Mouse (Mus musculus): Measurements from ENCODE around the gene H6pd.

H6pd gene

GRCm38 (mm10) chr4:149942831-149943741 lies 65.7 kb downstream of the H6pd start:
- no peak for DNase-seq (ENCODE audit: low spot score)

- DNase-seq (ENCODE audit: low spot score): no peak
These were observed 67.6 kb downstream of the H6pd start for GRCm38 (mm10) chr4:149941067-149941755.

GRCm38 (mm10) chr4:149938701-149939100 lies 70.1 kb downstream of the H6pd start:
- DNase-seq (ENCODE audit: low spot score): no peak

- DNase-seq (ENCODE audit: low spot score): no peak
These were observed 71.9 kb downstream of the H6pd start for GRCm38 (mm10) chr4:149936921-149937320.

- no peak for DNase-seq (ENCODE audit: low spot score)
These were observed 73.4 kb downstream of the H6pd start for GRCm38 (mm10) chr4:149935470-149935869.

- DNase-seq (ENCODE audit: low spot score): no peak
These were observed 75.1 kb downstream of the H6pd start for GRCm38 (mm10) chr4:149933519-149934245.

- no peak for DNase-seq (ENCODE audit: low spot score)
These were observed 75.8 kb downstream of the H6pd start for GRCm38 (mm10) chr4:149933025-149933424.

- no peak for DNase-seq (ENCODE audit: low spot score)
These were observed 76.6 kb downstream of the H6pd start for GRCm38 (mm10) chr4:149932108-149932815.

GRCm38 (mm10) chr4:149930755-149931154 lies 78.1 kb downstream of the H6pd start:
- no peak for DNase-seq (ENCODE audit: low spot score)

All from MN1 (cell line).